Mouse (Mus musculus) intestine, embryonic 16.5 days (tissue): ENCODE measurements around the gene Sp1. TPM values are rescaled to one million over a fixed set of nuclear protein-coding genes. Genes with fewer than 3 reads are reported as not detected.

Experiments used
- ATAC-seq: fragments of 200-750 bp; cut with Nextera tagmentation; 2 replicates; pipeline ENCODE4 v1.8.0; 2017; ENCODE audit warnings: moderate TSS enrichment, moderate library complexity
- H3K27ac ChIP-seq: fragments of 300-500 bp; sonication (generic); 2 replicates; pipeline ENCODE4 v1.5.1; 2014; ENCODE audit warnings: mild to moderate bottlenecking, low read length
- H3K27me3 ChIP-seq: fragments of 300-500 bp; sonication (generic); replicated peaks from 2 replicates; pipeline ENCODE4 v1.6.1; 2014; ENCODE audit warnings: low read length, control low read depth, mixed read lengths; ENCODE audit not compliant: control insufficient read depth, insufficient read depth
- H3K36me3 ChIP-seq: fragments of 300-500 bp; sonication (generic); 2 replicates; pipeline ENCODE4 v1.6.1; 2014; ENCODE audit warnings: low read length, control low read depth; ENCODE audit not compliant: control insufficient read depth, insufficient read depth
- H3K4me1 ChIP-seq: fragments of 300-500 bp; sonication (generic); 2 replicates; pipeline ENCODE4 v1.6.1; 2014; ENCODE audit warnings: low read length, control low read depth, mixed read lengths; ENCODE audit not compliant: control insufficient read depth, insufficient read depth
- H3K4me2 ChIP-seq: fragments of 300-500 bp; sonication (generic); 2 replicates; pipeline ENCODE4 v1.6.1; 2014; ENCODE audit warnings: low read depth, low read length, control low read depth
- H3K4me3 ChIP-seq: fragments of 300-500 bp; sonication (generic); 2 replicates; pipeline ENCODE4 v1.5.1; 2014; ENCODE audit warnings: mild to moderate bottlenecking, low read length
- H3K9ac ChIP-seq: fragments of 300-500 bp; sonication (generic); 2 replicates; pipeline ENCODE4 v1.6.1; 2014; ENCODE audit warnings: low read depth, low read length
- H3K9me3 ChIP-seq: fragments of 300-500 bp; sonication (generic); 2 replicates; pipeline ENCODE4 v1.6.1; 2016; ENCODE audit warnings: low read length, control low read depth; ENCODE audit not compliant: control insufficient read depth
- WGBS: fragments of 180-500 bp; shearing (Covaris S2); extraction: QIAGEN DNeasy Blood & Tissue Kit; methylation state at CpG from one replicate; pipeline ENCODE4 v1.1.7; 2014; 5-methylcytosine and 5-hydroxymethylcytosine counted together
- polyA plus RNA-seq: library from polyadenylated mRNA; unstranded; fragments of >200 nt; fragmentation: Nextera tagmentation; extraction: Ambion mirVana; gene quantifications from 2 replicates; pipeline ENCODE4 v1.2.1, GENCODE M21; 2015

Gene Sp1
- polyA plus RNA-seq, 1 experiment from 2014 or later = 7.2 TPM

DNA sequence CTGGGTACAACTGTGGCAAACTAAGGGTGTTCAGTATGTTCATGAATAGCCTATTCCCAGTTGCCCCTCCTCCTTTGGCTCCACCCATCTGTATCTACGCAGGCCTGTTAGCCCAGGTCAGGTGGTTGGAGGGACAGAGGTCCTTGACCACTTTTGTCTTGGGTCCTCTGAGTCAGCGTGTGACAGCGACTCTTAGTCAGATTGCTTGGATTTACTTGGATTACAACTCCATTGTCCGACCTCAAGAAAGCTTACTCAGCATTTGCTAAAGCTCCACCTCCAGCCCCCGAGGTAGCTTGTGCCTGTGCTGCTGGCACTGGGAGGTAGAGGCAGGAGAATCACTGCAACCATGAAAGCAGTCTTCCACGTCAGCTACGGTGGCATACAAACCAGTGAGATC is 45.0 kb downstream of the Sp1 start:
- no peaks in the 10 kb centered on the region for H3K27me3 ChIP-seq
- peak overlapping the region; percentile 38; the same call in 1 of the 2 replicates for H3K27ac ChIP-seq
- peak; percentile 73 for ATAC-seq
- H3K36me3 ChIP-seq = no peaks in the 10 kb centered on the region
- no peaks in the 10 kb centered on the region for H3K4me1 ChIP-seq
- 30% methylated on average over 7 of the region's 7 CpGs for whole genome bisulfite sequencing
- H3K9ac ChIP-seq = 0 out of 2 replicates have a peak overlapping the region, but pooled peaks have one; percentile 17
- H3K4me2 ChIP-seq = peak overlapping the region; percentile 32; the same call in 1 of the 2 replicates
- H3K4me3 ChIP-seq = no peak overlapping the region
- H3K9me3 ChIP-seq = no peaks in the 10 kb centered on the region

DNA sequence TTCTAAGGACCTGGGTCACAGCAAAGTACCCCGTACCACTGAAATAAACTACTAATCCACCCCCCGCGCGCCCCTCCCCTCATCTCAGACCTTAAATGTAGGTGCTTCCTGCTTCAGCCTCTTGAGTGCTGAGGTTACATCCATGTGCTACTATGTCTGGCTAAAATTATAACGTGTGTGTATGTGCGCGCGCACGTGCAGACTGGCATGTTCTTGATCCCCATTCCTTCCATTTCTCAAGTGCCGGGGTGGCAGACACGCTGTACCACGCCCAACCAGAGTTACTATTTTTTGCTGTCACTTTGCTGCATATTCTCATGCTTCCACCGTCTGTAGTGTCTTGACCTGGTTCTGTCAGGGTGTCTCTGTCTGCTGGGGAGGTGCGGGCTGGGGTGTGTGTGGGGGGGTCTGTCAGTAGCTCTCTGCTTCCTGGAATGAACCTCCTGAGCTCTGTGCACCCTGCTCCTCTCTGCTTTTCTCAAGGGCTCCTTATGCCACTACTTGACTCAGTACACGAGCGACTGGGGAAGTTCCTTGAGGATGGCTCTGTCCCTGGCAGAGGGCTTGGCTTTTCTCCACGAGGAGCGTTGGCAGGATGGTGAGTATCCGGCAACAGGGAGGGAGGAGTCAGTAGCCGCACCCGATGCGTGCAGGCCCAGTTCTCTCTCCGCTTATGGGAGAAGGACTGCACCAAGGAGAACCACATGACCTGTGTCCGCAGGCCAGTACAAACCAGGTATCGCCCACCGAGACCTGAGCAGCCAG is 45.9 kb downstream of the Sp1 start:
- no peaks in the 10 kb centered on the region for H3K27me3 ChIP-seq
- WGBS = 75% methylated on average over 26 of the region's 26 CpGs
- no peaks in the 10 kb centered on the region for H3K36me3 ChIP-seq
- no peak overlapping the region for H3K4me3 ChIP-seq
- no peak overlapping the region for H3K9ac ChIP-seq
- H3K9me3 ChIP-seq = no peaks in the 10 kb centered on the region
- H3K4me2 ChIP-seq = no peak overlapping the region
- no peak for ATAC-seq
- no peak overlapping the region for H3K27ac ChIP-seq
- H3K4me1 ChIP-seq = no peaks in the 10 kb centered on the region

DNA sequence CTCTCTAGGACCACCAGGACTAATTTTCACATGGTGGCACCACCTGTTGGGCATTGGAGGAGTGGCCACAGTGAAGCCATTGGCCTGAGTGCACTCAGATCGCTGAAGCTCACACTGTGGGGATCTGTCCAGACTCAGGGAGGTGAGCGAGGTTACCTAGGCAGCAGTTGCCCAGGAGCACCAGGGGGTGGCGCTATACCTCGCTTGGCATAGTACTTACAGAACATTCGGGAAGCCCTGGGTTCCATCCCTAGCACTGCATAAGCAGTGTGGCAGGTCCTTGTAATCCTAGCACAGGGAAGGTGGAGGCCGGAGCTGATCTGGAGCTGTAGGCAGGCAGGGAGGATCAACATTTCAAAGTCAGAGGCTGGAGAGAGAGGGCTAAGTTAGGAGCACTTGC is 50.0 kb downstream of the Sp1 start:
- no peak for ATAC-seq
- H3K9me3 ChIP-seq = no peaks in the 10 kb centered on the region
- WGBS = 42% methylated on average over 6 of the region's 6 CpGs

DNA sequence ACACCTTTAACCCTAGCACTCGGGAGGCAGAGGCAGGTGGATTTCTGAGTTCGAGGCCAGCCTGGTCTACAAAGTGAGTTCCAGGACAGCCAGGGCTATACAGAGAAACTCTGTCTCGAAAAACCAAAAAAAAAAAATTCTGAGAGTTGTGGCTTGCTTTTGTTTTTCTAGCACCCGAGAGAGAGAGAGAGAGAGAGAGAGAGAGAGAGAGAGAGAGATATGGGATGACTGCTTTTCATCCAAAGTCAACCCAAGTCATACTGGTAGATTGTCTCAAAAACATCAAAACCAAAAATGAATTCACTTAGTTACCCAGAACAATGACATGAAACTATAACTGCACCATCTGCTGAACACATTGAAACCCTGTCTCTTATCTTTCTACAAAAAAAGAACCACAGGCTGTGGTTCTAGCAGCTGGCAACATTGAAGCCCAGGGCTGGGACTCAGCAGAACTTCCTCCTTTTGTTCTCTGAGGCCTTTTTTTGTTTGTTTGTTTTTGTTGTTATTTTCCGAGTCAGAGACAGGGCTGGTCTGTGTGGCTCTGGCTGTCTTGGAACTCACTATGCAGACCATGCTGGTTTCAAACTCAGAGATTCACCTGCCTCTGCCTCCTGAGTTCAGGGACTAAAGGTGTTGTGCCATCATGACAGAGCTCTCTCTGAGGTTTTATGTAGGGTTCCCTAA is 52.2 kb downstream of the Sp1 start:
- H3K4me3 ChIP-seq = peak overlapping the region; percentile 62
- H3K4me1 ChIP-seq = peaks cover 14% of the 10 kb centered on the region
- peak overlapping the region; percentile 60 for H3K4me2 ChIP-seq
- H3K36me3 ChIP-seq = no peaks in the 10 kb centered on the region
- ATAC-seq = peak; percentile 7; the same call in 1 of the 2 replicates
- 75% methylated on average over 5 of the region's 5 CpGs for WGBS
- no peaks in the 10 kb centered on the region for H3K9me3 ChIP-seq
- H3K9ac ChIP-seq = no peak overlapping the region
- peak overlapping the region; percentile 20; the same call in 1 of the 2 replicates for H3K27ac ChIP-seq
- H3K27me3 ChIP-seq = no peaks in the 10 kb centered on the region

More for the DNA sequence above, 50.0 kb downstream of the Sp1 start:
- Histone ChIP-seq H3K36me3 (no peaks in the 10 kb centered on the region), H3K4me1 (peaks cover 10% of the 10 kb centered on the region), H3K4me3 (no peak overlapping the region), H3K27me3 (no peaks in the 10 kb centered on the region), H3K4me2 (no peak overlapping the region), H3K27ac (no peak overlapping the region), H3K9ac (no peak overlapping the region)

DNA sequence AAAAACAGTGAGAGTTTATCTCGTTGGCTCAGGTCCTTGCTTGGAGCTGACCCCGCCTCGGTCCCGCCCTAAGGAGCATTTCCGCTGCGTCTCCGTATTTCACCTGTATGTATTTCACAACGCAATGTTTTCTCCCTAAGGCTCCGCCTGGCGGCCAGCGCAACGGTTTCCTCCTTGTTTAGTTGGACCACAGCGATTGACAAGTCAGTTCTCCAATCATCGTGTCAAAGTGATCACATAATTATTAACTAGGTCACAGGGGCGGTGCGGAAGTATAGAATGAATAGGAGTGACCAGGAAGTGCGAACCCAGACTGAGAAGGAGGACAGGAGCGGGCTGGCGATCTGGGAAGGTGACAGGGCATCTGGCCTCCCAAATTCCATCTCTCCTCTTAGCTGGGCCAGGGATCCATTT is 53.0 kb downstream of the Sp1 start, which contains the start of gene Prr13:
Prr13 (plus strand) TSS at position 125 of the 414 bp plus-strand sequence.
- H3K4me1 ChIP-seq = peaks cover 14% of the 10 kb centered on the region
- peak within 1 kb of the TSS; percentile 60 for H3K4me2 ChIP-seq
- peak within 1 kb of the TSS; percentile 65 for H3K27ac ChIP-seq
- H3K9me3 ChIP-seq = no peaks in the 10 kb centered on the region
- H3K4me3 ChIP-seq = peak within 1 kb of the TSS; percentile 62
- H3K36me3 ChIP-seq = no peaks in the 10 kb centered on the region
- no peaks in the 10 kb centered on the region for H3K27me3 ChIP-seq
- ATAC-seq = peak; percentile 95
- H3K9ac ChIP-seq = peak within 1 kb of the TSS; percentile 71
- WGBS = under 1% methylated on average over 19 of the region's 19 CpGs

DNA sequence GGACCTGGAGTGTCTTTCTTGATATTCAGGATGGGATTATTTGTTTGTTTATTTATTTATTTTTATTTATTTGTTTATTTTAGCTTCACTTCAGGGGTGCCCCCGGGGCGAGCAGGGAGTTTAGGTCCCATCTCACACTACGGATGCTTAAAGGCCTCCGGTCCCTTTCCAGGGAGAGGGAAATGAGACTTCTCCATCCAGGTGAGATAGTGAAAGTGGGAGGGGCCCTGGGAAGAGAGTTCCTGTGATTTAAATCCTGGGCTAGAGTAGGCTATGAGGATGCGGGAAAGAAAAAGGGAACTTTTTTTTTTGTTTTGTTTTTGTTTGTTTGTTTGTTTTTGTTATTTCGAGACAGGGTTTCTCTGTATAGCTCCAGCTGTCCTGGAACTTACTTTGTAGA is 53.4 kb downstream of the Sp1 start:
- 24% methylated on average over 6 of the region's 6 CpGs for WGBS
- H3K4me3 ChIP-seq = peak overlapping the region; percentile 62
- peaks cover 14% of the 10 kb centered on the region for H3K4me1 ChIP-seq
- peak overlapping the region; percentile 65 for H3K27ac ChIP-seq
- H3K9ac ChIP-seq = peak overlapping the region; percentile 71
- no peaks in the 10 kb centered on the region for H3K36me3 ChIP-seq
- peak overlapping the region; percentile 60 for H3K4me2 ChIP-seq
- peak; percentile 67 for ATAC-seq
- no peaks in the 10 kb centered on the region for H3K27me3 ChIP-seq
- H3K9me3 ChIP-seq = no peaks in the 10 kb centered on the region

DNA sequence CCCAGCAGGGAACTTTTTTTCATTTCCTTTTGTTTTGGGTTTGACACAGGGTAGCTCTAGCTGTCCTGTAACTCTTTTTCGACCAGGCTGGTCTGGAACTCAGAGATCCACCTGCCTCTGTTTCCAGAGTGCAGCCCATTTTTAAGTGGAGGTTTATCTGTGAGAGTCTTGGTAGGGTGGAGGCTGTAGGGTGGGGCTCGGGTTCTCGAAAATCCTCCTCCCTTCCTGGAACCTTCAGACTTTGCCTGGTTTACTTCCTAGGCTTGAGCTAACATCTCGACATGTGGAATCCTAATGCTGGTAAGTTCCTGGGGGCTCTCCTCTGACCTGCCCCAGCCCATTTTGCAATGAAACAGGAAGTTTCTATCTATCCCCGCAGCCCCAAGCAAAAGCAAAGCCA is 53.9 kb downstream of the Sp1 start:
- H3K4me2 ChIP-seq = peak overlapping the region; percentile 60
- H3K27ac ChIP-seq = peak overlapping the region; percentile 50; the same call in 1 of the 2 replicates
- no peaks in the 10 kb centered on the region for H3K36me3 ChIP-seq
- peak overlapping the region; percentile 62 for H3K4me3 ChIP-seq
- H3K9ac ChIP-seq = 0 out of 2 replicates have a peak overlapping the region, but pooled peaks have one; percentile 50
- peaks cover 14% of the 10 kb centered on the region for H3K4me1 ChIP-seq
- no peaks in the 10 kb centered on the region for H3K9me3 ChIP-seq
- H3K27me3 ChIP-seq = no peaks in the 10 kb centered on the region
- ATAC-seq = peak; percentile 24
- 48% methylated on average over 5 of the region's 5 CpGs for WGBS

DNA sequence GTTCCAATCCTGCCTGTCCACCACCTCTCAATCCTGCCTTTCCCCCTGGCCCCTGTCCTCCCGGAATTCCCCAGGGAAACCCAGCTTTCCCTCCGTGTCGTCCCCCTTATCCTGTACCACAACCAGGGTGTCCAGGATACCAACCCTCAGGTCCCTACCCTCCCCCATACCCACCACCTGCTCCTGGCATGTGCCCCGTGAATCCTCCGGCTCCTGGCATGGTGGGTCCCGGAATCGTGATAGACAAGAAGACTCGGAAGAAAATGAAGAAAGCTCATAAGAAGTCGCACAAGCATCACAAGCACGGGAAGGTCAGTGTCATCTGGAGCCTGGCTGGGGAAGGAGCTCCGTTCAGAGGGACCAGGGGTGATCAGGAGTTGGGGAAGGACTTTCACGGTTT is 54.5 kb downstream of the Sp1 start:
- H3K4me2 ChIP-seq = peak overlapping the region; percentile 60
- no peaks in the 10 kb centered on the region for H3K9me3 ChIP-seq
- H3K9ac ChIP-seq = peak overlapping the region; percentile 50; the same call in 1 of the 2 replicates
- H3K4me3 ChIP-seq = peak overlapping the region; percentile 62
- H3K36me3 ChIP-seq = no peaks in the 10 kb centered on the region
- peaks cover 14% of the 10 kb centered on the region for H3K4me1 ChIP-seq
- peak overlapping the region; percentile 50; the same call in 1 of the 2 replicates for H3K27ac ChIP-seq
- no peak for ATAC-seq
- H3K27me3 ChIP-seq = no peaks in the 10 kb centered on the region
- 81% methylated on average over 12 of the region's 12 CpGs for WGBS

DNA sequence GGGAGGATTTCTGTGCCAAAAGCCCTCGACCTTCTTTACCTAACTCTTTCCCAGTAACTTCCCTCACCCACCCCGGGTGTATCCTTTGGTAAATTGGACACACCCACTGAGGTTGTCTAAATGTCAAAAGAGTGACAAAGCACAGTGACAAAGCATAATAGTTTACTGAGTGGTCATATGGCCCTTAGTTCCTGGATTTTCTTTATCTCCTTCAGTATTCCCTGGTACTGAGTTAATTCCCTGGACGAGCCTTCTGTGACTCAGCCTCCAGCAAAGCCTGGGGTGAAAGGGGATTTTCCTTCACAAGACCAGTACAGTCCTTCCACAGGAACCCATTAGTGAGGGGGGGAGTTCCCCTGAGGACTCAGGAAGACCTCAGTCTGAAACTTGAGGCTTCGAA is 55.0 kb downstream of the Sp1 start:
- no peaks in the 10 kb centered on the region for H3K27me3 ChIP-seq
- 55% methylated on average over 4 of the region's 4 CpGs for WGBS
- no peaks in the 10 kb centered on the region for H3K36me3 ChIP-seq
- no peaks in the 10 kb centered on the region for H3K9me3 ChIP-seq
- H3K4me1 ChIP-seq = peaks cover 14% of the 10 kb centered on the region
- peak overlapping the region; percentile 2; the same call in 1 of the 2 replicates for H3K4me3 ChIP-seq
- no peak overlapping the region; the same call in 1 of the 2 replicates for H3K9ac ChIP-seq
- peak overlapping the region; percentile 60; the same call in 1 of the 2 replicates for H3K4me2 ChIP-seq
- H3K27ac ChIP-seq = peak overlapping the region; percentile 50; the same call in 1 of the 2 replicates
- ATAC-seq = no peak
